In genomic region chr4:142303374-142304020, GRCm38 (mm10) we compare ENCODE assay signal across 12 mouse cellular contexts.
DNase-seq lines count a peak whose midpoint lies in the region; ATAC-seq lines count a peak whose summit lies in the region.
"Had no signal": no experiment of that assay in that cellular context is flagged by ENCODE, and none has a peak within 500 bp of the region (broad histone marks: within the 10 kb centered on the region; RNA-seq: fewer than 3 reads in every experiment).

No protein-coding gene starts in this region.

- H3K4me2 ChIP-seq in forebrain, embryonic 12.5 days: no peak overlapping the region
- no peak overlapping the region for H3K4me2 ChIP-seq in embryonic facial prominence, embryonic 15.5 days (replicated peaks)
- H3K4me2 ChIP-seq: limb, embryonic 15.5 days; neural tube, embryonic 13.5 days had no signal

- no peak for ATAC-seq in forebrain, embryonic 12.5 days (ENCODE audit: low FRiP score)
- 0 out of 2 replicates have a peak, but pooled peaks have one; percentile 13 for ATAC-seq in embryonic facial prominence, embryonic 15.5 days (ENCODE audit: insufficient number of reproducible peaks, low FRiP score, low TSS enrichment, low read depth)
- no peak for ATAC-seq in CD4-positive, CD25-positive, alpha-beta regulatory T cell, adult 4 months
- ATAC-seq: Patski had no signal

- H3K4me1 ChIP-seq in forebrain, embryonic 10.5 days: peaks cover 37% of the 10 kb centered on the region
- H3K4me1 ChIP-seq in forebrain, embryonic 12.5 days: peaks cover 44% of the 10 kb centered on the region
- peaks cover 25% of the 10 kb centered on the region for H3K4me1 ChIP-seq in embryonic facial prominence, embryonic 15.5 days

- H3K27ac ChIP-seq in forebrain, embryonic 10.5 days: 0 out of 2 replicates have a peak overlapping the region, but pooled peaks have one; percentile 5
- no peak overlapping the region for H3K27ac ChIP-seq in forebrain, embryonic 12.5 days
- no peak overlapping the region for H3K27ac ChIP-seq in embryonic facial prominence, embryonic 15.5 days (replicated peaks)
- H3K27ac ChIP-seq: limb, embryonic 15.5 days; macrophage had no signal

- H3K4me3 ChIP-seq in forebrain, embryonic 10.5 days: no peak overlapping the region
- H3K4me3 ChIP-seq in forebrain, embryonic 12.5 days (replicated peaks): no peak overlapping the region
- no peak overlapping the region for H3K4me3 ChIP-seq in embryonic facial prominence, embryonic 15.5 days (replicated peaks)
- H3K4me3 ChIP-seq: limb, embryonic 15.5 days; neural tube, embryonic 13.5 days had no signal

- H3K36me3 ChIP-seq in forebrain, embryonic 10.5 days (replicated peaks): no peaks in the 10 kb centered on the region
- no peaks in the 10 kb centered on the region for H3K36me3 ChIP-seq in forebrain, embryonic 12.5 days (replicated peaks)
- no peaks in the 10 kb centered on the region for H3K36me3 ChIP-seq in embryonic facial prominence, embryonic 15.5 days
- H3K36me3 ChIP-seq: limb, embryonic 15.5 days; neural tube, embryonic 13.5 days had no signal

- no peaks in the 10 kb centered on the region for H3K27me3 ChIP-seq in forebrain, embryonic 10.5 days (ENCODE audit: poor library complexity, severe bottlenecking)
- no peaks in the 10 kb centered on the region for H3K27me3 ChIP-seq in forebrain, embryonic 12.5 days
- H3K27me3 ChIP-seq in embryonic facial prominence, embryonic 15.5 days: no peaks in the 10 kb centered on the region
- H3K27me3 ChIP-seq: limb, embryonic 15.5 days; neural tube, embryonic 13.5 days had no signal

- no peak for DNase-seq in forebrain, embryonic 10.5 days (ENCODE audit: extremely low spot score, low spot score)
- DNase-seq in retina, postnatal 1 day: peak; percentile 44
- DNase-seq in retina, embryonic 14.5 days (ENCODE audit: low spot score): no peak
- DNase-seq in retina, postnatal 7 days (ENCODE audit: low read depth, low spot score): peak; percentile 17
- no peak for DNase-seq in c-Kit-positive CD71-positive TER-119-positive erythroid progenitor cells, embryonic 14.5 days (ENCODE audit: low spot score)

- H3K9ac ChIP-seq in forebrain, embryonic 12.5 days: no peak overlapping the region
- H3K9ac ChIP-seq in embryonic facial prominence, embryonic 15.5 days: no peak overlapping the region
- H3K9ac ChIP-seq: limb, embryonic 15.5 days; neural tube, embryonic 13.5 days had no signal

- H3K9me3 ChIP-seq in forebrain, embryonic 10.5 days: no peaks in the 10 kb centered on the region
- H3K9me3 ChIP-seq in forebrain, embryonic 12.5 days: no peaks in the 10 kb centered on the region
- H3K9me3 ChIP-seq in embryonic facial prominence, embryonic 15.5 days (replicated peaks): no peaks in the 10 kb centered on the region
- H3K9me3 ChIP-seq: limb, embryonic 15.5 days; neural tube, embryonic 13.5 days had no signal

- WGBS in forebrain, embryonic 10.5 days: 79% methylated on average over 10 of the region's 10 CpGs
- WGBS in forebrain, embryonic 12.5 days: 72% methylated on average over 10 of the region's 10 CpGs
- WGBS in embryonic facial prominence, embryonic 15.5 days: 68% methylated on average over 10 of the region's 10 CpGs

Comparison
In these comparisons a context has a peak if more than half of its experiments do, and no peak if none do; other contexts are left out.
1. DNase-seq: peak in retina, postnatal 1 day (single experiment) and retina, postnatal 7 days (single experiment); none in forebrain, embryonic 10.5 days (single experiment), retina, embryonic 14.5 days (single experiment) and c-Kit-positive CD71-positive TER-119-positive erythroid progenitor cells, embryonic 14.5 days (single experiment).